Mouse (Mus musculus) spleen, adult 2 months (tissue): ENCODE results near the gene Lsm14a. TPM values are rescaled to one million over a fixed set of nuclear protein-coding genes. Genes with fewer than 3 reads are reported as not detected.

Source experiments
- DNase-seq, 2 experiments: peaks; one replicate each; pipeline versions ENCODE4 v3.0.0 to v3.0.0-alpha.2; 2012 to 2021; ENCODE audit warnings: low spot score in 2 of 2, low read depth in 1 of 2
- H3K27ac ChIP-seq: fragments of 200-500 bp; 2 replicates; pipeline ENCODE4 v1.5.1; 2012; ENCODE audit warnings: low read length, inconsistent platforms; ENCODE audit not compliant: insufficient read depth
- H3K27me3 ChIP-seq: fragments of 200-500 bp; 2 replicates; pipeline ENCODE4 v1.6.1; 2012; ENCODE audit warnings: mild to moderate bottlenecking, moderate library complexity, low read length, inconsistent platforms; ENCODE audit not compliant: control insufficient read depth, insufficient read depth
- H3K36me3 ChIP-seq: fragments of 200-500 bp; 2 replicates; pipeline ENCODE4 v1.6.1; 2012; ENCODE audit warnings: mild to moderate bottlenecking, low read length, inconsistent platforms; ENCODE audit not compliant: control insufficient read depth, insufficient read depth
- H3K4me1 ChIP-seq: fragments of 200-500 bp; 2 replicates; pipeline ENCODE4 v1.6.1; 2011; ENCODE audit warnings: inconsistent platforms; ENCODE audit not compliant: control insufficient read depth, insufficient read depth, insufficient read length
- H3K4me3 ChIP-seq: fragments of 200-500 bp; 2 replicates; pipeline ENCODE4 v1.5.1; 2011; ENCODE audit warnings: mild to moderate bottlenecking, inconsistent platforms; ENCODE audit not compliant: insufficient read depth, insufficient read length; ENCODE audit errors: extremely low read depth
- CTCF ChIP-seq: fragments of 200-500 bp; IDR thresholded peaks from 2 replicates; pipeline ENCODE4 v1.5.1; 2011; ENCODE audit warnings: mild to moderate bottlenecking, inconsistent platforms; ENCODE audit not compliant: insufficient read depth, insufficient read length, insufficient replicate concordance; ENCODE audit errors: extremely low read depth
- POLR2A ChIP-seq: fragments of 200-500 bp; IDR thresholded peaks from 2 replicates; pipeline ENCODE4 v1.6.1; 2011; ENCODE audit warnings: low read depth, low read length, inconsistent platforms
- WGBS: fragments of 180-500 bp; shearing (Covaris S2); methylation state at CpG from one replicate; pipeline ENCODE4 v1.1.7; 2018; 5-methylcytosine and 5-hydroxymethylcytosine counted together
- polyA plus RNA-seq: library from polyadenylated mRNA; depleted of rRNA; stranded (reverse); fragments of >200 nt; gene quantifications from 2 replicates; pipeline ENCODE4 v1.2.3, GENCODE M21; 2012; rRNA removed

Gene Lsm14a
- polyA plus RNA-seq, 1 experiment, result 37.1 TPM

DNA sequence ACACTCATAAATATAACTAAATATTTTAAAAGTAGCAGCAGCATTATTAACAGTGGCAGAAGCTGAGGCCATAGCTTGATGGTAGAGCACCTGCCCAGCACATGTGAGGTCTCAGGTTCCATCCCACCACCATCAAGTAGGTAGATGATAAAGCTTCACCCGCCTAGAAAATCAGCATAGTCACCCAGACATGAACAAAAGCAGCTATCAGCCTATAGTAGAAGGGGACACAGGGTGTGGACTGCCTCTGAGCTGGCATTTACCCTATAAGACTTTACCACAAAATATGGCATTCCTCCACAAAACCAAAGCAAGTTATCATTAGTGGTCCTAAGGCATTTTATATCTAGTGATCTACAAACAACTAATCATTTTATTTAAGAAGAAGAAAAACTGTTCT lies 90.5 kb downstream of the Lsm14a start:
- no peaks in the 10 kb centered on the region for H3K27me3 ChIP-seq
- H3K4me1 ChIP-seq, result no peaks in the 10 kb centered on the region; the same call in 1 of the 2 replicates
- DNase-seq, result no peak
- peak overlapping the region; percentile 37; the same call in 1 of the 2 replicates for H3K27ac ChIP-seq
- WGBS, result 81% methylated on average over 1 of the region's 1 CpGs
- H3K4me3 ChIP-seq, result no peak overlapping the region
- TF ChIP-seq CTCF (no peak), POLR2A (no peak)
- H3K36me3 ChIP-seq, result no peaks in the 10 kb centered on the region

DNA sequence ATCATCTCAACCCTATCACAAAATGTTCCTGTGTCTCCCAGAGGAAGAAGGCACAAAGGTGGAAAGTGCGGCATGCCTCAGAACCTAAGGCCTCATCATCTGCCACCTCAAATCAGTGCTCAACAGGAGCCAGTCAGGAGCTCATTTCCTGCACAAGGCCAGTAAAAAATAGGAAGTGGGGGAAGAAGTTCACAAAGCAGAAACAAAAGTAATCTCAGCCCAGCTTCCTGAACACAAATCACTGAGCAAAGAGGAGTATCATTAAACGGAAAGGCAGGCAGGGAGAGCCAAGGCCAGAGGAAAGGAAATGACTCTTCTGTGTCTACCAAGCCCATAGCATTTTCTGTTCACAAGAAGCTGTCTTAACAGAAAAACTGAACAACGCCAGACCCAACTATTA lies 91.2 kb downstream of the Lsm14a start:
- 40% methylated on average over 3 of the region's 3 CpGs for WGBS
- Histone ChIP-seq H3K27me3 (no peaks in the 10 kb centered on the region), H3K4me3 (no peak overlapping the region), H3K27ac (peak overlapping the region; percentile 44), H3K4me1 (no peaks in the 10 kb centered on the region; the same call in 1 of the 2 replicates), H3K36me3 (no peaks in the 10 kb centered on the region)
- no peak for DNase-seq
- TF ChIP-seq CTCF, result no peak
- no peak for TF ChIP-seq POLR2A

DNA sequence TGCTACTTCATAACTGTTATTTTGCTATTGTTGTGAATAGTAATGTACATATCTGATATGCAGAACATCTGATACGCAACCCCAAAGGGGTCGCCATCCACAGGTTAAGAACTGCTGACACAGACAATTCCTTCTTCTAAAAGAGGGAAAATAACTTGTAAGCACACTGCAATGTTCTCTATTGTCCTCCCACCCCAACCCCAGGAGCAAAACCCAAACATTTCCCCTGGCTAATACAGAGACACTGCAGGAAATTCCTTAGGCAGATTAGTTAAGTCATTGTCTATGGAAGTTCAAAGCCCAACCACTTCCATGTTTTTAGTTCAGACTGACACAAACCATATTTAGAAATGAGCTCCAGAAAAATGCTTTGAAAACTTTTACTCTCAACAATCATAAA lies 94.3 kb downstream of the Lsm14a start:
- TF ChIP-seq CTCF (no peak), POLR2A (no peak)
- H3K27ac ChIP-seq, result no peak overlapping the region

DNA sequence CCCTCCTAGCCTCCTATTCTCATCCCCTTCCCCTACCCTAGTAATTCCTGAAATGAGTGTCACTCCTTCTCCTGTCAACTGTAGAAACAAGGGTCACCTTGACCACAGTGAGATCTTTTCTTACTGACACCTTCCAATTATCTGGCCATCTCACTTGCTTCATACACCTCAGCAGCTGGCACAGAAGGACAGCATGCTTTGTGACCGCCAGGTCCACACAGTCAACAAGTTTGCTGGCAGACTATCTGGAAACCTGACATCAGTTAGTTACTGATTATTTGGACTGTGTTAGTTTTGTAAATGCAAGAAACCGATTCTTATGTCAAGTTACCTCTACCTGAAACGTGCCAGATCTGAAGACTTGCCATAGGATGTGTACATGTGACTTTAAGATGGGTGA lies 97.0 kb downstream of the Lsm14a start:
- no peaks in the 10 kb centered on the region for H3K4me1 ChIP-seq
- no peak overlapping the region for H3K4me3 ChIP-seq
- H3K36me3 ChIP-seq, result no peaks in the 10 kb centered on the region
- no peak for DNase-seq
- H3K27me3 ChIP-seq, result no peaks in the 10 kb centered on the region
- H3K27ac ChIP-seq, result no peak overlapping the region
- TF ChIP-seq POLR2A, result no peak
- TF ChIP-seq CTCF, result no peak
- WGBS, result 93% methylated on average over 3 of the region's 3 CpGs

More for the DNA sequence above, 94.3 kb downstream of the Lsm14a start:
- Histone ChIP-seq H3K27me3 (no peaks in the 10 kb centered on the region), H3K4me1 (no peaks in the 10 kb centered on the region; the same call in 1 of the 2 replicates), H3K4me3 (no peak overlapping the region), H3K36me3 (no peaks in the 10 kb centered on the region)
- no peak for DNase-seq
- 97% methylated on average over 2 of the region's 2 CpGs for WGBS

Other genes with a start within 250 kb of the Lsm14a start
- 24.7 and 29.6 TPM in 2 replicates for gene Uba2, start 223.7 kb downstream of the Lsm14a start, polyA plus RNA-seq
- gene Pdcd2l, start 196.7 kb downstream of the Lsm14a start, polyA plus RNA-seq, result 20.2 and 25.7 TPM in 2 replicates
- gene Gpi1, start 163.0 kb downstream of the Lsm14a start, polyA plus RNA-seq, result 116 and 161 TPM in 2 replicates
- not detected in 2 replicates for gene Gm6096, start 142.3 kb downstream of the Lsm14a start, polyA plus RNA-seq
- gene 4931406P16Rik, start 79.8 kb downstream of the Lsm14a start, polyA plus RNA-seq, result 22.9 and 23.6 TPM in 2 replicates